Mouse (Mus musculus) hindbrain, embryonic 16.5 days (tissue): ENCODE measurements around the gene Wdr59. TPM values are rescaled to one million over a fixed set of nuclear protein-coding genes. Genes with fewer than 3 reads are reported as not detected.
A peak's percentile ranks its signal among the peaks of the same experiment; 100 is the strongest.

Experiments
- ATAC-seq: fragments of 200-750 bp; cut with Nextera tagmentation; 2 replicates; pipeline ENCODE4 v1.8.0; 2017; ENCODE audit warnings: moderate TSS enrichment, moderate library complexity
- H3K27ac ChIP-seq: fragments of 300-500 bp; sonication (generic); 2 replicates; pipeline ENCODE4 v1.5.1; 2014; ENCODE audit warnings: low read depth, mild to moderate bottlenecking, control low read depth, low read length, moderate library complexity
- H3K27me3 ChIP-seq: fragments of 300-500 bp; sonication (generic); replicated peaks from 2 replicates; pipeline ENCODE4 v1.6.1; 2014; ENCODE audit warnings: low read length; ENCODE audit not compliant: control insufficient read depth, insufficient read depth
- H3K36me3 ChIP-seq: fragments of 300-500 bp; sonication (generic); 2 replicates; pipeline ENCODE4 v1.6.1; 2014; ENCODE audit warnings: mild to moderate bottlenecking, low read length, moderate library complexity, mixed read lengths; ENCODE audit not compliant: control insufficient read depth, insufficient read depth
- H3K4me1 ChIP-seq: fragments of 300-500 bp; sonication (generic); 2 replicates; pipeline ENCODE4 v1.6.1; 2014; ENCODE audit warnings: low read depth, low read length; ENCODE audit not compliant: control insufficient read depth, insufficient read depth
- H3K4me2 ChIP-seq: fragments of 300-500 bp; sonication (generic); 2 replicates; pipeline ENCODE4 v1.6.1; 2014; ENCODE audit warnings: mild to moderate bottlenecking, low read length, control low read depth, moderate library complexity
- H3K4me3 ChIP-seq: fragments of 300-500 bp; sonication (generic); 2 replicates; pipeline ENCODE4 v1.5.1; 2014; ENCODE audit warnings: mild to moderate bottlenecking, low read length, control low read depth, moderate library complexity
- H3K9ac ChIP-seq: fragments of 300-500 bp; sonication (generic); 2 replicates; pipeline ENCODE4 v1.6.1; 2014; ENCODE audit warnings: low read depth, mild to moderate bottlenecking, control low read depth, low read length, moderate library complexity
- H3K9me3 ChIP-seq: fragments of 300-500 bp; sonication (generic); 2 replicates; pipeline ENCODE4 v1.6.1; 2014; ENCODE audit warnings: mild to moderate bottlenecking, low read length, moderate library complexity; ENCODE audit not compliant: control insufficient read depth
- WGBS: fragments of 180-500 bp; shearing (Covaris S2); extraction: QIAGEN DNeasy Blood & Tissue Kit; methylation state at CpG from one replicate; pipeline ENCODE4 v1.1.7; 2014; 5-methylcytosine and 5-hydroxymethylcytosine counted together
- polyA plus RNA-seq: library from polyadenylated mRNA; unstranded; fragments of >200 nt; fragmentation: Nextera tagmentation; extraction: Ambion mirVana; gene quantifications from 2 replicates; pipeline ENCODE4 v1.2.1, GENCODE M21; 2015

The Wdr59 gene
- polyA plus RNA-seq, 1 experiment from 2014 or later = 7.6 TPM

DNA sequence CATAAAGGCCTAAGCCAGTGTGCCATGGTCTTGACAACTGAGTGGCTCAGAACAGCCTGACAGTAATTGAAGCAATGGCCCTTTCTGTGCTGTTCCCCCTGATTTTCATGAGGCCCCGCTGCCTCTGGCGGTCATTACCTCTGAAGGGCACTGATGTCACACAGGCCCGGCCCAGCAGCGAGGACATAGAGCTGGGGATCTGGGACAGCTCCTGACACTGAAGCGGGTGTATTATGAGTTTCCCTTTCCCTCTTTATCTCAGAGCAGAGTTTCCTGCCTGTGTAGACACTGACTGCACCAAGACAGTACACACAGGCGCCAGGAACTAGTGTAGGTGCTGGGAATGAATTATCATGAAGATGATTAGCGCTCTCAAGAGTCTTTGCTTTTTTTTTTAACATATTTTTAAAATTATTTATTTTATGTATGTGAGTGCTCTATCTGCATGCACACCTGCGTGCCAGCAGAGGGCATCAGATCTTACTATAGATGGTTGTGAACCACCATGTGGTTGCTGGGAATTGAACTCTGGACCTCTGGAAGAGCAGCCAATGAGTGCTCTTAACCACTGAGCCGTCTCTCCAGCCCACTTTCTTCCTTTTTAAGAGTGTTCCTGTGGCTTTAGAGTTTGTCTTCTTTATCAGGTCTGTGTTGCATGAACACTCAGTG, 22.0 kb upstream of the Wdr59 start:
- no peak overlapping the region for H3K27ac ChIP-seq
- no peak overlapping the region for H3K4me2 ChIP-seq
- WGBS = 93% methylated on average over 9 of the region's 9 CpGs
- H3K36me3 ChIP-seq = no peaks in the 10 kb centered on the region
- no peak overlapping the region for H3K4me3 ChIP-seq
- no peak for ATAC-seq
- no peaks in the 10 kb centered on the region for H3K9me3 ChIP-seq
- no peak overlapping the region for H3K9ac ChIP-seq
- H3K4me1 ChIP-seq = peaks cover 28% of the 10 kb centered on the region
- H3K27me3 ChIP-seq = no peaks in the 10 kb centered on the region

DNA sequence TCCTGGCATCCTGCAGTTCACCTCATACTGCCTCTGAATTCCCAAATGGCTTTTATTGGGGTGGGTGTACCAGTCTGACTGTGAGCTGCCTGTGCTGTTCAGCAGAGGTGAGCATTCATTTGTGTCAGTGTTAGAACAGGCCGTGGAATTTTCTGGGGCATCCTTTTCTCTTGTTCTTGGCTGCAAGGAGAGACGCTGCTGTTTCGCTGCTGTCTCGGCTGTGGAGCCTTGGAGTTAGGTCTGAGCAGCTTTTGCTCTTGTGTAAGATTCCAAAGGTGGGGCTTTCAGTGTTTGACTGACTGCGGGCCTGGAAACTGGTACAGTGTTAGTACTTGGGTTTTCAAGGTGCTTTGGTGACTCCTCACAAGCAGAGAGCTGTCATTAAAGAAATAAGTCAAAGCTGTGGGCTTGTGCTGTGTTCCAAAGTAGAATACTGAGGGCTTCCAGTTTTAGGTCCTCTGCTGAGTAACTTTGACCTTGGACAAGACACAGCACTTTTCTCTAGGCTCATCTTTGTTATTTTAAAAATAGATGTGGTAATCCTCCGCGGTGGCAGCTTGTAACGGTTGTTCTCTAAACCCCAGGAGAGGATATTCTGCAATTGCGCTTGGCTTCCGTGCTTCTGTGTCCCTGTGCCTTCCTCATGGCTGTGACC, 17.7 kb upstream of the Wdr59 start:
- ATAC-seq = no peak
- peak overlapping the region; percentile 93 for H3K4me2 ChIP-seq
- H3K27ac ChIP-seq = no peak overlapping the region; the same call in 1 of the 2 replicates
- H3K4me3 ChIP-seq = peak overlapping the region; percentile 95
- no peaks in the 10 kb centered on the region for H3K27me3 ChIP-seq
- WGBS = 31% methylated on average over 10 of the region's 10 CpGs
- H3K36me3 ChIP-seq = no peaks in the 10 kb centered on the region
- H3K9me3 ChIP-seq = no peaks in the 10 kb centered on the region
- peak overlapping the region; percentile 54 for H3K9ac ChIP-seq
- peaks cover 42% of the 10 kb centered on the region for H3K4me1 ChIP-seq

DNA sequence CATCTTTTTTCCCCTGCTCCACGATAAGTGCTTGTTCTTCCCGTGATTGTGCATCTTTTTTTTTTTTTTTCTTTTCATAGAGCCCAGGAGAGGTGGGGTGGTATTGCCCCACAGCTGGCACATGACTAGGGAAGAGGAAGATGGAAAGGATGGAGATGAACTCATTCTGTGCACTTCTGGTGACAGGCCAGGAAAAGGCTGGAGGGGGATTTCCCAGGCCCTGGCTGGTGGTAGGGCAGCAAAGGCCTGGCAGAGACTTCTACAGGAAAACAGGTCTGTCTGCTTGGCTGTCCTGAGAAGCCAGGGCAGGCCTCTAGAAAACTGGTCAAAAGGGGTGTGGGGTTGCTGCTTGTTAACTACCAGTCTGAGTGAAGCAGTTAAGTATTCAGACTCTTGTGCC, 16.3 kb upstream of the Wdr59 start:
- H3K4me1 ChIP-seq = peaks cover 42% of the 10 kb centered on the region

DNA sequence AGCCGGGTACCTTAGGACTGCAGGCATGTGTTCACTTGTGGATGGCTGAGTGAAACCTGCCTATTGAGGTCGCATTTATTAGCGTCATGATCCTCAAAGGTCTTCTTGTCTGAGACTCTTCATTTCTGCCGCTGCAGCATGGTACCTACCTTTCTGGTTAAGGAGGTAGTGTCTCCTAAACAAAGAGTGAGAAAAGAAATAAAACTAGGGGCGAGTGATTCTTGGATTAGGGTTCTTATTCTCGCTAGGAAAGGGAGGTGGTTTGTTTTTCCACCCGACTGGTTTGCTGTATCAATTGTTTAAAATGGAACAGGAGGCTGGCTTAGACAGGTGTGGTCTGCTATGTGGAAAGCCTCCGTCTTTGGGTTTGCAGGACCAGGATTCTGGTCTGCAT, 15.9 kb upstream of the Wdr59 start:
- Histone ChIP-seq H3K4me1 (peaks cover 42% of the 10 kb centered on the region), H3K36me3 (no peaks in the 10 kb centered on the region), H3K4me3 (peak overlapping the region; percentile 95), H3K9ac (peak overlapping the region; percentile 98), H3K9me3 (no peaks in the 10 kb centered on the region), H3K27me3 (no peaks in the 10 kb centered on the region), H3K27ac (peak overlapping the region; percentile 95), H3K4me2 (peak overlapping the region; percentile 93)
- 2% methylated on average over 8 of the region's 8 CpGs for WGBS
- ATAC-seq = no peak; the same call in 1 of the 2 replicates

More for the DNA sequence above, 16.3 kb upstream of the Wdr59 start:
- H3K36me3 ChIP-seq = no peaks in the 10 kb centered on the region
- ATAC-seq = no peak
- peak overlapping the region; percentile 95; the same call in 1 of the 2 replicates for H3K27ac ChIP-seq
- no peaks in the 10 kb centered on the region for H3K27me3 ChIP-seq
- peak overlapping the region; percentile 95 for H3K4me3 ChIP-seq
- WGBS = 4% methylated on average over 2 of the region's 2 CpGs
- peak overlapping the region; percentile 98 for H3K9ac ChIP-seq
- no peaks in the 10 kb centered on the region for H3K9me3 ChIP-seq
- peak overlapping the region; percentile 93 for H3K4me2 ChIP-seq

DNA sequence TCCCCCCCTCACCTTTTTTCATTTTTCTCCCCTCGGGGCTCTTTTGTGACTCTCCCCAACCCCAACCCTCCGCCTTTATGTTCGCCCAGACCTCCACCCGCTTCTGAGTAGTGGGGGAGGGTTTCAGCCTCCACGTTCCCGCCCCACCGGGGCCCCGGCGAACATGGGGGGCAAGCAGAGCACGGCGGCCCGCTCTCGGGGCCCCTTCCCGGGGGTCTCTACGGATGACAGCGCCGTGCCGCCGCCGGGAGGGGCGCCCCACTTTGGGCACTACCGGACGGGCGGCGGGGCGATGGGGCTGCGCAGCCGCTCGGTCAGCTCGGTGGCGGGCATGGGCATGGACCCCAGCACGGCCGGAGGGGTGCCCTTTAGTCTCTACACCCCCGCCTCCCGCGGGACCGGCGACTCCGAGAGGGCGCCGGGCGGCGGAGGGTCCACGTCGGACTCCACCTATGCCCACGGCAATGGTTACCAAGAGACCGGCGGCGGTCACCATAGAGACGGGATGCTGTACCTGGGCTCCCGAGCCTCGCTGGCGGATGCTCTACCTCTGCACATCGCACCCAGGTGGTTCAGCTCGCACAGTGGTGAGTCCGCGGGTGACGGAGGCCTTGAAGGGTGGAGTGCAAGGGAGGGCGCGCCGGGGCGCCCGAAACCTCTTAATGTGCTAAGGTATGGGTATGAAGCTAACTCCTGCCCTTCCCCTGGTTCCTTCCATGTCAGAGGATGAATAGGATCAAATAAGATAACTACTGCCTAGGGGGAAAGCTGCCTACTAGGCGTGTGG, 15.3 kb upstream of the Wdr59 start:
- Histone ChIP-seq H3K4me3 (peak overlapping the region; percentile 95), H3K27me3 (no peaks in the 10 kb centered on the region), H3K27ac (peak overlapping the region; percentile 95), H3K9ac (peak overlapping the region; percentile 98), H3K36me3 (no peaks in the 10 kb centered on the region), H3K4me1 (peaks cover 42% of the 10 kb centered on the region), H3K4me2 (peak overlapping the region; percentile 93), H3K9me3 (no peaks in the 10 kb centered on the region)
- peak; percentile 51 for ATAC-seq
- under 1% methylated on average over 57 of the region's 64 CpGs for WGBS

DNA sequence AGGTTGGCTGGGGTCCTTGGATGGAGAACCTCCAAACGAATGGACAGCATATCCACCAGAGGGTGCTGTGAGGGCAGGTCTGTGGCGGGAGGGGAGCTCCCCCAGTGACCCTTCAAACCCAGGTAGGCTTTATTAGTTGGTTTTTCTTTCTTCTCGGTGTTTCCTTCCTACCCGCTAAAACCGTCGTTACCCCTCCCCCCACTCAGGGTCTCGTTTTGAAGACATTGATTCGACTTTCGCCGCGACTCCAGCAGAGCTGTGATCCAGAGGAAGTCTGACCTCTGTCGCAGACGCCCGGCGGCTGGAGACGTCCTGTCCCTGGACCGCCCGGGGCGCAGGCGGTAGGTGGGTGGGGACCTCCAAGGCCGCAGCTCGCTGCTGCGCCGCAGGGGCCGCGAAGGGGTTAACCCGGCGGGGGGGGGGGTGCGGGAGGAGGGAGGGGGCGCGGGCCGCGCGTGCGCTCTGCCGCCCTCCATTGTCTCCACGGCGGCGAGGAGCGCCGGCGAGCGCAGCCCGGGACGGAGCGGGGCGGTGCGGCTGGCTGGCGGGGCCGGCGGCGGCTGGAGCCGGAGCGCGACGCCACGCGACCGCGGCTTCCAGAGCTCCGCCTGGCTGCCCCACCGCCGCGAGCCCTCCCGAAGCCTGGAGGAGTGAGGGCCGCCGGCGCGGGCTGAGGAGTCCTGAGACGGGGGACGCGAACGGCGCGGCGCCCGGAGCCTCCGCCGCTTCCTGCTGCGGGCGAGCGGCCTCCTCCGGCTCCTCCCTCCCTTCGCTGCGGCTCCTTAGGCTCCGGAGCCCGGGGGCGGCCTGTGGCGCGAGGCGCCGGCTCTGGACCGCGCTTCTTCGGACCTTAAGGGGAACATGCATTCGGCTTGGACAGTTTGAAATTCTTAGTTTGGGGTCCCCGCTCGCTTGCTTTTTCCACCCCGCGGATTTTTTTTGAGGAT, 14.4 kb upstream of the Wdr59 start, which contains the start of gene Znrf1:
Gene Znrf1, plus strand, starts transcription at position 67 of the 947 bp plus-strand sequence.
- Histone ChIP-seq H3K36me3 (no peaks in the 10 kb centered on the region), H3K4me2 (peak within 1 kb of the TSS; percentile 93), H3K4me1 (peaks cover 38% of the 10 kb centered on the region), H3K4me3 (peak within 1 kb of the TSS; percentile 95), H3K27me3 (no peaks in the 10 kb centered on the region), H3K9me3 (no peaks in the 10 kb centered on the region), H3K9ac (peak within 1 kb of the TSS; percentile 98), H3K27ac (peak within 1 kb of the TSS; percentile 95)
- peak; percentile 90 for ATAC-seq
- under 1% methylated on average over 52 of the region's 100 CpGs for WGBS

DNA sequence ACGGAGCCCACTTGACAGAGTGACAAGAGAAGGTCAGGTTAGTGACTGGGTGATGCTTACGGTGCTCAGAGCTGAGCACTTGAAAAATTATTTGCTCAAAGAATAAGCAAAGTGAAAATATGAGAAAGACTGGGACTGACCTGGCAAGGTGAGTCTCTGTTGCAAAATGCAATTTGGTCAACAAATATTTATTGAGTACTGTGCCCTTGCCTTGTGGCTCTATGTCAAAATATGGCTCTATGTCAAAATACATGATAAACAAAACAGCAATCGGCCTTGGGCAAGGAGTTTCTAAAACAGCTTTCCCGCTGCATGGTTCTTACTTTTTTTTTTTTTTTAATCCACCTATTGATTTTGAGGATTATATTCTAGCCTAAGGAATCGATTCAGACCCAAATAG, 13.6 kb upstream of the Wdr59 start:
- Histone ChIP-seq H3K4me3 (peak overlapping the region; percentile 95), H3K27me3 (no peaks in the 10 kb centered on the region), H3K4me2 (peak overlapping the region; percentile 58), H3K27ac (peak overlapping the region; percentile 95; the same call in 1 of the 2 replicates), H3K9ac (no peak overlapping the region), H3K9me3 (no peaks in the 10 kb centered on the region), H3K36me3 (no peaks in the 10 kb centered on the region), H3K4me1 (peaks cover 30% of the 10 kb centered on the region)
- 38% methylated on average over 5 of the region's 5 CpGs for WGBS
- no peak for ATAC-seq

DNA sequence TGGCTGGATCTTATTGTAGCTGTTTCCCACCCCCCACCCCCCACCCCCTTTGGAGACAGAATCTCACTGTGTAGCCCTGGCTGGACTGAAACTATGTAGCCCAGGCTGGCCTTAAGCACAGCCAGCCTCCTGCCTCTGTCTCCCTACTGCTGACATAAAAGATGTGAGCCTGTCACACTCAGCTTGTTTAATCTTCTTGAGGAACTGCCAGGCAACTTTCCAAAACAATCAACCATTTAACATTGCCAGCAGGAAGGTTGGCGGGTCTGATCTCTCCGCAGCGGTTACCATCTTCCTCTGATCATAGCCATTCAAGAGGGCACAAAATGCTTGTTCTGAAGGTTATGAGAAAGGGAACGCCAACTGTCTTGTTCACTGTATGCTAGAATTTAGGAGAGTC, 11.6 kb upstream of the Wdr59 start:
- ATAC-seq = no peak
- H3K9me3 ChIP-seq = no peaks in the 10 kb centered on the region
- peaks cover 10% of the 10 kb centered on the region for H3K4me1 ChIP-seq
- no peaks in the 10 kb centered on the region for H3K27me3 ChIP-seq
- H3K9ac ChIP-seq = no peak overlapping the region
- 49% methylated on average over 4 of the region's 4 CpGs for WGBS
- no peaks in the 10 kb centered on the region for H3K36me3 ChIP-seq
- no peak overlapping the region for H3K4me3 ChIP-seq
- no peak overlapping the region for H3K4me2 ChIP-seq
- no peak overlapping the region for H3K27ac ChIP-seq
